Mouse (Mus musculus) left cerebral cortex, adult 11 months (tissue): ENCODE measurements around the gene Nfkbil1.

Experiments
- DNase-seq: peaks from one replicate; pipeline ENCODE4 v3.0.0; 2022; ENCODE audit warnings: low spot score

Gene Nfkbil1

GRCm38 (mm10) chr17:35254241-35255098 lies 18.9 kb upstream of the Nfkbil1 start:
- no peak for DNase-seq

GRCm38 (mm10) chr17:35253293-35254093 lies 17.9 kb upstream of the Nfkbil1 start:
- DNase-seq, result no peak

- no peak for DNase-seq
These were observed 17.2 kb upstream of the Nfkbil1 start for GRCm38 (mm10) chr17:35252619-35253292.

DNA sequence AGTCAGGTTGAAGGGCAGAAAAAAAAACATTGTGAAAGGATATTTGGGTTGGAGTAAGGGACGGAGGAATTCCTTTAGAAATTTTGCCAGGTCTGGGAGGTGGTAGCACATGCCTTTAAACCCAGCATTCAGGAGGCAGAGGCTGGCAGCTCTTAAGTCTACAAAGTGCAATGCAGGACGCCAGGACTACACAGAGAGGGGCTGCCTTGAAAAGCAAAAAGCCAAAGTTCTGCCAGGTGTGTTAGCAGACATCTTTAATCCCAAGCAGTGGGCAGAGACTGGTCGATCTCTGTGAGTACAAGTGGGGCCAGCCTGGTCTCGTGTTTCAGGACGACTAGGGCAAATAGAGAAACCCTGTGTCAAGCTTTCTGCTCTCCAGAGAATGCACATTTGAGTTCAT lies 16.4 kb upstream of the Nfkbil1 start:
- no peak for DNase-seq

DNA sequence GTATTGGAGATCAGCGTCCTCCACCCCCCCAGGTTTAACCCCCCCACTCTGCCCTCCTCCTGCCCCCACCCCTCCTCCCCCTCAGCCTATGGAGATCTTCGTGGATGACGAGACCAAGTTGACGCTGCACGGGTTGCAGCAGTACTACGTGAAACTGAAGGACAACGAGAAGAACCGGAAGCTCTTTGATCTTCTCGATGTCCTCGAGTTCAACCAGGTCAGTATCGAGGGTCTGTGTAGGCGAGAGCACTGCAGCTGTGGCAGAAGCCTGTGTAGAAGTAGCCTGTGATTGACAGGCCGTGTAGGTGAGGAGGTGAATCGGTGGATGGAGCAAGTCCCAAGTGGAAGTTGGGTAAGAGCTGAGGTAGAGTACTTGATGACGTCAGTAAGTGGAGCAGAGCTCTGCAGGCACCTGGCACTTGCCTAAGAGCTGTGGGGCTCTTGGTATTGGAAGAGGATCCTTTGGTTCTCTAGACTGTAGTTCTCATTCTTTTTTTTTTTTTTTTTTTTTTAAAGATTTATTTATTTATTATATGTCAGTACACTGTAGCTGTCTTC lies 15.6 kb upstream of the Nfkbil1 start:
- DNase-seq, result no peak

DNA sequence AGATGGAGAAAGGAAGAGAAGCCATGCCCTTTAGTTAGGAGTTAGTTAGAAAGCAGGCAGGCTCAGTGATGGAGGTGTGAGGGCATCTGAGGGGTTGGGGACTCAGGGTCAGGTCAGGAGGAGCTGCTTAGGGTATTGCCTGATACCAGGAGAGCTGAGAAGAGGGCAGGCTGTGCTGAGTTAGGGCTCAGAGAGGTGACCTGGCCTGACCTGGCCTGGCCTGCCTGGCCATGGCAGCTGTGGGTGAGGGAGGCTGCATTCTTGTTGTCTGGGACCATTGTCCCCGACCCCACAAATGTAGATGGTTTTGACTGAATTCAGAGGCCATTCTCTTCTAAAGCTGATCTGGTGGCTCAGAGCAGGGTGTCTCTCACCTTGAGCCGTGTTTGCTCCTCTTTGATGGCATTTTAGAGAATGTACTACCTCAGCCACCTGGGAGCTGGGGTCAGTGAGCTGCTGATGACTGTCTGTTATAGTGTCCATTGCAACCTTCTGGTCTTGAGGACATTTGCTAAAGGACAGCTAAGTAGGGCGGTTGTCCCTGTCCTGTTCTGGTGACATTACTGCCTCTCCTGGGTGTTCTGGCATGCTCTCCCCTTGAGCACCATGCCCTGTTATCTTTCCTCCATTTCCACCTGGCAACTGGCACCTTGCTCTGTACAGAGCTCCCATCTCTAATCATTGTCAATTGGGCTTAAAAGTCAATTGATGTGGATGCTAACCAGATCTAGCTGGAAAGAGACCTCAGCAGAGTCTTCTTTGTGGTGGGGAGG lies 14.9 kb upstream of the Nfkbil1 start:
- no peak for DNase-seq

GRCm38 (mm10) chr17:35249451-35250197 lies 14.0 kb upstream of the Nfkbil1 start:
- no peak for DNase-seq

DNA sequence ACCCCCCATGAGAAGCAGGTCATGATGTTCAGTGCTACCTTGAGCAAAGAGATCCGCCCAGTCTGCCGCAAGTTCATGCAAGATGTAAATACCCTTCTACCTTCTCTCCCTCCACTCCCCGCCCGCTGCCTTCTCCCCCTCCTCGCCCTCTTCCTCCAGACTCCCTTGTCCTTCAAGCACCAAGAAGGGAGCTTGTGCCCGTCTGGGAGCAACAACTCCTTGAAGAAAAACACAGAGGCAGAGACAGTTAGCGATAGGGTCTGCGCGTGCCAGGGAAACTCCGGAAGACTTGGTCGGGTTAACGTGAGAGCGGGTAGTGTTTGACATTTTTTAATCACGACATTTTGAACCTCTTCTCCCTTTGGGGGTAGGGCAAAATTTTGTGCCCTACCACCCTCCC lies 13.4 kb upstream of the Nfkbil1 start:
- no peak for DNase-seq

DNA sequence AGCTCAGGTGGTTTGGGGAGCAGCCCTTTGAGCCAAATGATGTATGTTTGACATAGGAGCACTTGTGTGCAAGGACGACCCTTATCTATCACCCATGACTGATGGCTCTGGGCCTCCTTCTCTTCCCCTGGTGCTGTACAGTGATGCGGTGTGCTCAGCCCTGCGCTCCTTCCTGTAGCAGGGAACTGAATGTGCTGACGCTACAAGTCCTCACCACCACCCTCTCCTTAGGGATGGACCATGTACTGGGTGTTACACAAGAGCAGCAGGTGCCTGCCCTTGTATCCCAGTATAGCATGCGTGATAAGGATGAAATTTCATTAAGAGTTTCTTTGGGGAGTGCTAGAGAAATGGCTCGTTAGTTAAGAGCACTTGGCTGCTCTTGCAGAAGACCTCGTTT lies 11.6 kb upstream of the Nfkbil1 start:
- no peak for DNase-seq

DNA sequence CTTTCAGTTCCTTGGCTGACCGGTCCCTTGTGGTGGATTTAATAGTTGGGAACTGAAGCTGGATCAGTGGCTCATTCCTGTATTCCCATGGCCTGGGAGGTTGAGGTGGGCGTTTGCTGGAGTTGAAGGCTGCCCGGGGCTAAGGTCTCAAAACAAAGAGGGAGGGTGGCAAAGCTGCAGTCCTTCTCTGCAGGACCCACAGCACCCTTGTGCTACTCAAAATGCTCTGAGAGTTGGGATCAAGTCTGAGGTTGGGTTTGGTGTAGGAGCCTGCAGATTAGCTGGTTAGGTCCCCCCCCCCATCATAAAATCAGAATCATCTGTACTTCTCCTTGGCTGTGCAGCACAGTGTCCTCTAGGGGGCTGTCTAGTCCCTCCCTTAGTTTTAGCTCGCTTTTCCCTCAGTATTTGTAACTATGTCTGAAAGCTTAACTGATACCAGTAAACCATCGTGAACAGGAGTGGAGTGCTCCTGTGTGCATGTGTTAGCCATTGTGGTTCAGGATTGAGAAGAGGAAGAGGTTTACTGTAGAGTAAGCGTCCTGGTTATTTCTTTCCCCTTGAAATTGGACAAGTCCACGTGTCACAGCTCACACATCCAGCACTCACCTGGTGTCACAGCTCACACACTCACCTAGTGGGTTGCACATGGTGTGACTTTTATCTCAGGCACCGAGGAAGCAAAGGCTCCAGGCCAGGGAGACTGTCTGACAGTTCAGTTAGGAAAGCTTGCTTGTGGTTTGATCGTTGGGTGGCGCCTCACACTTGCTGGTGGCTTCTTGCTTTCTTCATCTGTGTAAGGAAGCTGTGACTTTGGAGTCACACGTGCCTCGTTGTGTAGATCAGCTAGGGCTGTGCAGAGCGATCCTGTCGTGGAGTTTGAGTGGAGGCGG lies 10.4 kb upstream of the Nfkbil1 start:
- DNase-seq, result no peak

GRCm38 (mm10) chr17:35244999-35245398 lies 9.4 kb upstream of the Nfkbil1 start:
- no peak for DNase-seq

DNA sequence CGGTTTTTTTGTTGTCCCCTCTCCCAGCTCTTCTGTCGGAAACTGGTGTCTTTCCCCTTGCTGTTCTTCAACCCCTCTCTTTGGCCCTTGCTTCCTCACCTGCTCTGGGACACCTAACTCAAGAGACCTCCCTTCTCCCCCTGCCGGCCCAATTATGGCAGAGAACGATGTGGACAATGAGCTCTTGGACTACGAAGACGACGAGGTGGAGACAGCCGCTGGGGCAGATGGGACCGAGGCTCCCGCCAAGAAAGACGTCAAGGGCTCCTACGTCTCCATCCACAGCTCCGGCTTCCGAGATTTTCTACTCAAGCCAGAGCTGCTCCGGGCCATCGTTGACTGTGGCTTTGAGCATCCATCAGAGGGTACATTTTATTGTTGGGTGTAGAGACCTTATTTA lies 7.5 kb upstream of the Nfkbil1 start:
- DNase-seq, result no peak

DNA sequence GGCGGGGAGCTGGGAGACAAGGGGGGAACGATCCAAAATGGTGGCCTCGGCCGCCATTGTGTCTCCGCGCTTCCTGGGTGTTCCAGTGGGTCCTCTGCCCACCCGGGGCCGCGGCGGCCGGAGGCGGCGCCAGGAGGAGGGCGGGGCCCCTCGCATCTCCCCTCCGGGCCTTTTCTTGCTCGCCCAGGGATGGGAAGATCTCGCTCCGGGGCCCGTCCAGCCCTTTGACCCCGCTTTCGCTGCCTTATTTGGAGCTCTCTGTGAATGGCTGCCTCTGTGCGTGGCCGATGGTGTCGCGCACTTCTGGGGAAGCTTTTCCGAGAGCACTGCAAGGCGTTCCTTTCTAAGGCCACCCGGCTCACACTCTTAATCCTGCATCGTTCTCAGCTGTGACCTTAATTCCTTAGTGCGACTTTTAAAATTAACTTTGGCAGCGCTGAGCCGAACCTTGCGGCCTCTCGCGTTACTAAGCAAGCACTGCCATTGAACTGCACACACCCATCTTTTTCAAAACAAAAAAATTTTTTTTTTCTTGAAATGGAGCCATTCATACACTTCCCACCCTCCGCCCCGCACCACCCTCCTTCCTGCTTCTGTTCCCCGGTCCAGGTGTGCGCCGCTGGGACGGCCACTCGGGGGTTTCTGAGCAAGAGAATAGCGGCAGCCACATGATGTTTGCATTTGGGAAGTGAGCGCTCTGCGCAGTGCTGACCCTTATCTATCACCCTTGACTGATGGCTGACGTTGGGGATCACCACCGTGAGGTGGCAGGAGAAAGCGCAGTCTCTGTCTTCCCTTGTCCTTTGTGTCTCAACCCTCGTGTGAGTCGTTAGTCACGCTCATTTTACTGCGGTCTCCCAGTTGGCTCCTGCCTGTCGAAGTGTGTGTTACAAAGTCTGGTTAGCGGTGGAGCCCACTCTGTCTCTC lies 6.7 kb upstream of the Nfkbil1 start:
- DNase-seq, result no peak

GRCm38 (mm10) chr17:35241305-35242014 lies 5.9 kb upstream of the Nfkbil1 start, which contains the start of gene Ddx39b:
Gene Ddx39b, plus strand, starts transcription at chr17:35241746.
- peak; percentile 95 for DNase-seq

GRCm38 (mm10) chr17:35240384-35241304 lies 5.1 kb upstream of the Nfkbil1 start:
- DNase-seq, result no peak

DNA sequence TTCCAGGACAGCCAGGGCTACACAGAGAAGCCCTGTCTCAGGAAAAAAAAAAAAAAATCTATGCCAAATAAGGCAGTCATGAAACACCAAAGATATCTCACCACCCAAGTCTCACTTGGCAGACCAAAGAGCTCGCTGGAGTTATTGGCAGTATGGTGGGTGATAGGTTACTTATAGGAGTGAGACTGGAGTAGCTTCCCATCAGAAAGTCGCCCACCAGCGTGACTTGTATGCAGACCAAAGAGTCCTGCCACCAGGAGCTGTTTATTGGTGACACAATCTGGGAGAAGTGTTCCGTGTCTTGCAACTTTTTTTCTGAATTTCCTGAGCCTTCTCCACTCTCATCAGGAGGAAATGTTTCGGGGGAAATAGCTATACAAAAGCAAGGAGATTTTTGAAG lies 4.1 kb upstream of the Nfkbil1 start:
- DNase-seq, result no peak

- no peak for DNase-seq
These were observed 1.9 kb upstream of the Nfkbil1 start for GRCm38 (mm10) chr17:35237504-35237903.
